Mouse (Mus musculus) T-helper 2 cell (primary cell): ENCODE data around the gene Olfr676.
"Not testable (repeated sequence)": the region's sequence is repeated elsewhere in the genome, so short reads cannot be mapped to it uniquely, and the experiment has no call there.

ENCODE experiments used
- in situ Hi-C: fragments of 300-600 bp; cut with MboI, MseI; formaldehyde crosslinking; loops from one replicate; pipeline ENCODE4 v1.15.1; 2025; ENCODE audit warnings: high pct_unique_total_duplicates

Gene Olfr676

GRCm38 (mm10) chr7:105032398-105032797 is at the start of gene Olfr676:
Olfr676 (plus strand) TSS chr7:105032698.
- in situ Hi-C loops = no loop called here

DNA sequence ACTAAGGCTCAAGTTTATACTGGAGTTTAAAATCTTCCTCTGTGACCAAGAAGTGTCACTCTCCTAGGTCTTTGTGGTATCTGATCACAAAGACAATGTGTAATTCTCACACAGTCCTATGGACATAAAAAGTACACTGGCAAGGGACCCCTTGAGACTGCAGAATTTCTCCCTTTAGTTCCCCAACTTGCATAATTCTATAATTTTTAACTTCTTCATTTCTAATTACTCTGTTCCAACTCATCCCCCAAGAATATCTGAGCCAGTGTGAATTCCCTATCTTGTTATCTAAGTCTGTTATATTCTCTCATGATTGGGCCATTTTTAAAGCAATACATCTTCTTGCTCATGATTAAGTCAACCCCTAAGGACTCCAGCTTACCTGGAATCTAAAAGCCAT is 30.6 kb upstream of the Olfr676 start, which contains the start of gene Olfr672:
Olfr672 (minus strand) TSS at position 101 of the 400 bp plus-strand sequence.
- in situ Hi-C loops = no loop called here

GRCm38 (mm10) chr7:105022530-105022929 is 10.0 kb upstream of the Olfr676 start:
- in situ Hi-C loops = no loop called here

GRCm38 (mm10) chr7:105028360-105028759 is 4.1 kb upstream of the Olfr676 start, which contains the start of gene Olfr675:
Olfr675 (minus strand) TSS chr7:105028460.
- in situ Hi-C loops = no loop called here

- in situ Hi-C loops = not testable (repeated sequence)
Observed at GRCm38 (mm10) chr7:105033836-105034235, 1.3 kb downstream of the Olfr676 start.

DNA sequence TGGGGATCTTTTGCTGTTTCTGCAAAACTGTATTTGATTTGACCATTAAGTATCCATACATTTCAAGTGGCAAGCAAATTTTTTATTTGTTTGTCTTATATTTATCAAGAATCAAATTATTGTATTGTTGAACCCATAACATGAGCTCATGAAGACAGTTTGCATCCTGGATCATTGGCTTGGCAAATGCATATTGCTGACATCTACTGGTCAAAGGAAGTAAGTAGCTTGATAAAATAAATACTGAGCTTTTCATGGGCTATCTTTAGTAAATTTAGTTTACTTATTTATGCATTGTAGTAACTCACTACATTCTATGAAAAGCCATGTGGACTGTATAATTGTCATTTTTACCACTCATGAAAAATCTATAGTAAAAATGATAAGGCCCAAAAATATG is 26.5 kb downstream of the Olfr676 start:
- in situ Hi-C loops = no loop called here

DNA sequence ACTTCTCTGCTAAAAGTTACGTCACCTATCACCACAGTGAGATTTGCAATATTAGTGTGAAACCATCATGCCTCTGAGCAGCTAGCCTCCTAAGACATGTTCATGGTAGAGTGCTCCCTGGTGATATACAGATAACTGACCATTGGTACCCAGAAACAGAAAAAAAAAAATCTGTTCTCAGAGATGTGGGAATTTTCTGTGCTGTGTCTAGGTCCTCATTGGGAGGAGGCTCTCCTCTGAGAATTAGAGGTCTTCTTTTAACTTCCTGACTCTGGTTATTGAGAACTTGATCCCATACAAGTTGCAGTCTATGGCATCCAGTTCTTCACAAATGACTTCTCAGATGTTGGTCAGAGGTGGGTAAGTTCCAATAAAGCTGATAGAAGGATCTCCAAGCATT is 31.7 kb downstream of the Olfr676 start, which contains the start of gene Olfr678:
Olfr678 (plus strand) TSS at position 301 of the 400 bp plus-strand sequence.
- in situ Hi-C loops = no loop called here

GRCm38 (mm10) chr7:105080905-105081304 is 48.4 kb downstream of the Olfr676 start, which contains the start of gene Olfr679:
Olfr679 (plus strand) TSS chr7:105081205.
- in situ Hi-C loops = no loop called here
